Mouse (Mus musculus) cerebellum, postnatal 14 days (tissue): Measurements from ENCODE around the gene Ripor2.

ENCODE experiments used
- DNase-seq, 2 experiments: peaks; one replicate each; pipeline ENCODE4 v3.0.0; 2021; ENCODE audit warnings: mixed read lengths in 2 of 2

The Ripor2 gene

DNA sequence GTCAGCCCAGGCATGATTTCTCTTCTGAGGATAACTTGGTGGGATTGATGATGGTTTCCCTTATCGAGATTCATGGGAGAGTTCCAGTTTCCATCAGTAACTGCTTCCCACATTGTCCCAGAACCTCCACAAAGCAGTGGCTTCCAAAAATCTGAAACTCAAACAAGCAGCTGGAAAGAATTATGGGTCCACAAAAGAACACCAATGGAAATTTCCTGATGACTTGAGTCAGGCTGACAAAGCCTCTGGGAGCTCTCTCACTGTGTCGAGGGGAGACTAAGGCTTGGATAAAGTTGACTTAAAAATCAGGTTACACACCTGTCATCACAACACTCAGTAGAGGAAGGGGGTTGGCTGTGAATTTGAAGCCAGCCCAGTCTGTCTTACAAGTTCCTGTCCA, 67.1 kb downstream of the Ripor2 start:
- no peak for DNase-seq

DNA sequence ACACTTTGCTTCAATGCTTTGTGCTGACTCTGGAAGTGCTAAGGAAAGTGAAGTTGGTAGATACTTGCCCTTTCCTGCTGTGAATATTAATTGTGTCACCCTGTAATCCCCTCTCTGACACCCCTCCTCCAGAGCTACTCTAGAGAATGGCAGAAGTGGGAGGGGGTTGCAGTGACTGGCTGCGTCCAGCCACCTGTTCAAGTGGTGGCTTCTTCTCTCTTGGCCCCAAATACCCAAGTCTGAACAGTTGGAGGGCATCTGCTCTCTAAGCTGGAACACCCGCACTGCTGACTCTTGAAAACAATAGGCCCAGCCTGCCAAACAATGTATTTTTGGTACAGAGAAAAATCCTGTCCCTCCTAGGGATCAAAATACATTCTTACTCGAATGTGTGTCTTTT, 69.0 kb downstream of the Ripor2 start:
- DNase-seq: no peak

DNA sequence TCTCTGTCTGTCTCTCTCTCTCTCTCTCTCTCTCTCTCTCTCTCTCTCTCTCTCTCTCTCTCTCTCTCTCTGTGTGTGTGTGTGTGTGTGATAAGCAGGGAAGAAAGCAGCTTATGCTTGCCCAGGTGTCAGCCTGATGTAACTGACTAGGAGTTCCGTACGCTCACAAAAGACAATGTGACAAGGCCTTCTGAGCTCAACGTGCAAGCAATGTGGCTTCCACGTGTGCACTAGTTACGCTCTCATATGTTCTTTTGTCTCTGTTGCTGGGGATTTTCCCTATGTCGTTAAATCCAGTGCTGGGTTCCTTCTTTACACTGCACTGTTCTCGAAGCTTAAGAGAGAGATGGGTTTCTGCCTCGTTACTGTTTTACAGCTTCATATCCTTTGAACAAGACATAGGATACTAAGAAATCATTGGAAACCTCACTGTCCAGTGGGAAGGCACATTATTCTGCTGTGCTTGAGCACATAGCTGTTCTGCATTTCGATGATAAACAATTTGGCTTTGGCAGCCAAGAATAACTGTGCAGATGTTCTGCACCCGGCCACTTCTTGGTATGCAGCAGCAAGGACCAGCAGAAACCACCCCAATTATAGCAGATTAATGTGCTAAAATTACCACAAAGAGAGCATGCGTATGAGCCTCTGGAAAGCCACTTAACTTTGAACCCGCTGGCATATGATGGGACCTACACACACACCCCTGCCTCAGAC, 73.1 kb downstream of the Ripor2 start:
- DNase-seq: no peak

DNA sequence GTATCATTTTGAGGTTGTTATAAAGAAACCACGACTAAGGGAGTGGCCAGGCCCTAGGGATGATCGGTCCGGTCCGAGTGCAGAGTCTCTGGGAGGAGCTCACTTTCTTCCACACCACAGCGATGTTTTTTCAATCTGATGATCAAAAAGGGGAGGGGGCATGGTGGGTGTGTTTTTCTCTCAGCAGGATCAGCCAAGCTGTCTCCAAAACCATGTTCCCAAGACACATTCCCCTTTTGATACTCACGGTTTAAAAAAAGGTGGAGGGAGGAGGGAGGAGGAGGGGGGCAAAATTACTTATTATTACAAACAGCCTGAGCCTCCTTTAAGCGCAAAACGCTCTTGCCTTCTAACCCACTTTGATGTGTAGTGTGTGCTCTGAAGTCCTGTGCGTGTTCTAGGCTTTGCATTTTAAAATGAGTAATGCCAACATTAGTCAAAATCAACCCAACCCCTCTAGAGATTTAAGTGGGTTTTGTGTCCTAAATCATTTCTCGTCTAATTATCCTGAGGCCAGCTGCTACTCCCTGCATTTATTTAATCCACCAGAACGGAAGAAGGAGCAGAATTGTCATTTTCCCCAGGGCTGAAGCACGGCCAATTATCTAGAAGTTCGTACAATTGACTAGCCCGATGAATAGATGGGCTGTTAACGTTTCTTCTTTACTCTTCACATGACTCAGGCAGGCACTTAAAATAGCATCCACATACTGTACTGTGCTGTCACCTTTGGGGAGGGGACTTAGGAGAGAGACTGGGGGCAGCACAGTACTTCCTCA, 74.9 kb downstream of the Ripor2 start:
- no peak for DNase-seq

DNA sequence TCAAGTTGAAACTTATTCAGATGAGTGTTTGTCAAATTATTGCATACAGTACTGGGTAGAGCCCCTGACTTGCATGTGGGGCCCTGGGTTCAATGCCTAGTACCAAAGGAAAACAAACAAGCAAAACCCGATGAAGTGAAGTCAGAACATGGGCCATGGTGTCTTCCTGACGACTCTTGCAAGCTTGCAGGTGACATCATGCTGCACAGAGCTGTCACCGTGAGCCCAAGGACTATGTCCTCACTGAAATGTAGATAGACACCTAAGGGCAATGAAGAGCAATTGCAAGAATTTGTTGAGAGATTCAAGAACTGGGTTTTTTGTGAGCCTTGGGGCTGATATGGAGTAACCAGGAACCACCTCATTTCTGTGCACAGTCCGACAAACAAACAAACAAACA, 84.8 kb downstream of the Ripor2 start:
- no peak for DNase-seq

DNA sequence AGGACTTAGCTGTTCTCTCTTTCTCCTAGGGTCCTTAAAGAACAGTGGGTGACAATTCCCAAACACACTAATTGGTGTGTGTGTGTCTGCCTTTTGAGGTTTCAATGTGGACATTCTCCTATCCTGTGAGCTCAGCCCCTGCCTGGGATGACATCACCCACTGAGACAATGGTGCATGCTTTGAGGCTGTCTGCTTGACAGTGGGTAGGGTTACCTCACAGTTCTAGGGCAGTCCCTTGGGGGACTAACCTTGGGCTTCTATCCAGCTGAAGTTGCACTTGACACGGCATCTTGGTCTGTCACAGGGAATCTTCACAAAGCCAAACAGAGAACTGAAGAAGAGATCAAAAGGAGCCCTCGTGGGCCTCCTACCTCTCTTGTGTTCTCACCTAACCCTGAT, 86.6 kb downstream of the Ripor2 start:
- DNase-seq: no peak

DNA sequence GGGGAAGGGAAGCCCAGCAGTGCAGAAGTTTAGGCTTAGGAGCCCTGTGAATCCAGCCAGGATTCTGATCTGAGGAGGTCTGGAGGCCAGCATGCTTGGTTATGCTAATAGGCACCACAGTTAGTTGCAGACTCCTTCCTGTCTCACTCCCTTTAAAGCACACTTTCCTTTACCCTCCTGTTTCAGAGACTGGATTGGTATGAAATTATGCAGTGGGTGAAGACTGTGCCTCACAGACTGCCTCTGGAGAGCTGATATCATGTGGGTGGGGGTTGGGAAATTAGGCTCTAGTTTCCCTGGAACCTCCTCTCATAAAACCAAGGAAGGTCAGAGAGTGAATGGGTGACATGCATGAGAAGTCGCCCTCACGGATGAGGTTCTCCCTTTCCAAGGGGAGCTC, 88.7 kb downstream of the Ripor2 start:
- DNase-seq: no peak

DNA sequence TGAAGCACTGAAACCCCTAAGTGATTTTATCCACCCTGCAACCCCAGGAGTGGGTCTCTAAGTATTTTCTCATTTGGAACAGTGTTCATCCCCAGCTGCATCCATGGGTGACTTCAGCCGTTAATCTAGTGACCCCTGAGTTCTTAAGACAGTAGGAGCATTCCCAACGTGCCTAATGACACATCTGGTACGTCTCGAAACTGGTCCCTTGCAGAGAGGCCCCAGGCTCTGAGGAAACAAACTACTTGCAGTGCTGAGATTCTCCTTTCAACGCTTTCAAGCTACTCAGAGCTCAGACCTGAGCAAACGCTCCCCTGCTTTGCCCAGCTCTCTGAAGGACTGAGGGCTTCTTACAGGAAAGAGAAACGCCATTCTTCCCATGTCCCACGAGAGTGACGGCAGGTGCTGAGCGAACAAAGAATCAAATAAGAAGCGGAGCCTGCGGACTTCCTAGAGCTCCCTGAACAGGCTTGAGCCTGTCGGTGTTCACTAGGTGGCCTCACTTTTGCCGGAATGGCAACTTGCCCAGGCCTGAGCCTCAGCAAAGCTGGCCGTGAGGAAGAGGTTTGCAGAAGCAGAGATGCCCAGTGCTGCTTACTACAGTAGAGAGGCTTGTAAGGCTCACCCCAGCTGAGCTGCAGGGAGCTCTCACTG, 97.2 kb downstream of the Ripor2 start:
- DNase-seq: peak; percentile 42 to 60

DNA sequence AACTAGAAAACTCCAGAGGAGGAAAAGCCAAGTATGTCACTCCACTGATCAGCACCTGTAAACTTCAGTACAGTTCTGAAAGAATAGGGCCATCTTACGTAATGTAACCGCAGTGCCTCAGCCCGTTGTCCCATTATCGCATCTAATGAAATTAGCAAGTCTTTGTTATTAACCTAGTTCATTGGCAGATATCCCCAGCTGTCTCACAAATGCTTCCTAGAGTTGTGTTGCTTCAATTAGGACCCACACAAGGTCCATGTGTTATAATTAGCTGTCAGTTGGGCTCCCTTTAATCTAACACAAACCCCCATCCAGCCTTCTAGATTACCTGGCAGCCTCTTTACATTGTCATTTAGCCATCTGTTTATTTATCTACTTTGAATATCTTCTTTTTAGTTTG, 99.0 kb downstream of the Ripor2 start:
- no peak for DNase-seq

DNA sequence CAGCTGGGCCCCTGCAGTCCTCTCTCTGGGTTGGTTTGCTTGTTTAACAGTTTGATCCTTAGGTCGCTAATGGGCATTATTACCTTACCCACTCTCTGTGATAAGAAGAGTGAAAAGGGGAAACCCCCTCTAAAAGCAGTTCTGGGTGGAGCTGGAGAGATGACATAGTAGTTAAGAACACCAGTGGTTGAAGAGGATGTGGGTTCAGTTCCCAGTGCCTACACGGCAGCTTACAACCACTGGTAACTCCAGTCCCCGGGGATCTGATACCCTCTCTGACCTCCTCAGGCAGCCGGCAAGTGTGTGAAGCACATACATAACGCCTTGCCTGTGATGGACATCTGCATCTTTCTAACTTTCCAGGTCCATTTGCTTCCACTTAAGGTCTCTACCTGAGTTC, 100.4 kb downstream of the Ripor2 start:
- no peak for DNase-seq

DNA sequence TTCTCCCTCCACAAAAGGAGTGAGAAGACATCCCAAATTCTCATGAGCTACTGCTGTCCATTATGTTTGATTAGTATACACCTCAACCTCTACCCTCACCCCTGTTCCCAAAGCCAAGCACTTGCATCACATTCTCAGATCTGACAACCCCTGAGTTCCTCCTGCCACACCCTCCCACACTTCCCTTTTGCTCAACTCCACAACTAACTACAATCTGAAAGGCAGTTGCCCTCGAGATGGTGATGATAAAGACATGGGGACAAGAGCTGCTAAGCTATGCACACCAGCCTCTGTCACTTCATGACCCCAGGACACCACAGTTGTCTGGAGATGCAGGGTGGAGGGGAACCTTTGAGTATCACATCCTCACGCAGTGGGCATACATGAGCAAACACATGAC, 102.5 kb downstream of the Ripor2 start:
- DNase-seq: no peak

DNA sequence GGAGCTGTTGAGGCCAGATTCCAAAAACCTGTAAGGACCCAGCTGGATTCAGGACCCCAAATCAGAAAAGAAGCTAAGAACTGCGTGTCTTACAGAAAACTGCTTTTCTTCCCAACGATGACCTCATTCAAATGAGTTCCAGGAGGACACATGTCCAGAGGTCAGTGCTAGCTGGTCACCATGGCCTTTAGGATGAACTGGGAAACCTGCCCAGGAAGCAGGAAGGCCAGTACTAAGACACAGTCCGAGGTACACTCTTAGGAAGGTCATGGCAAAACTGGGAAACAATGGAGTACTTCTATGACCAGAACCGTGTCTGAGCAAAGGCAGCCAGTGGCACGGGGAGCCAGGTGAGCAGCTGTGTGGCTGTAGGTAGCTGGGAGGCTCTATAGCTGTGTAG, 103.9 kb downstream of the Ripor2 start:
- DNase-seq: no peak

DNA sequence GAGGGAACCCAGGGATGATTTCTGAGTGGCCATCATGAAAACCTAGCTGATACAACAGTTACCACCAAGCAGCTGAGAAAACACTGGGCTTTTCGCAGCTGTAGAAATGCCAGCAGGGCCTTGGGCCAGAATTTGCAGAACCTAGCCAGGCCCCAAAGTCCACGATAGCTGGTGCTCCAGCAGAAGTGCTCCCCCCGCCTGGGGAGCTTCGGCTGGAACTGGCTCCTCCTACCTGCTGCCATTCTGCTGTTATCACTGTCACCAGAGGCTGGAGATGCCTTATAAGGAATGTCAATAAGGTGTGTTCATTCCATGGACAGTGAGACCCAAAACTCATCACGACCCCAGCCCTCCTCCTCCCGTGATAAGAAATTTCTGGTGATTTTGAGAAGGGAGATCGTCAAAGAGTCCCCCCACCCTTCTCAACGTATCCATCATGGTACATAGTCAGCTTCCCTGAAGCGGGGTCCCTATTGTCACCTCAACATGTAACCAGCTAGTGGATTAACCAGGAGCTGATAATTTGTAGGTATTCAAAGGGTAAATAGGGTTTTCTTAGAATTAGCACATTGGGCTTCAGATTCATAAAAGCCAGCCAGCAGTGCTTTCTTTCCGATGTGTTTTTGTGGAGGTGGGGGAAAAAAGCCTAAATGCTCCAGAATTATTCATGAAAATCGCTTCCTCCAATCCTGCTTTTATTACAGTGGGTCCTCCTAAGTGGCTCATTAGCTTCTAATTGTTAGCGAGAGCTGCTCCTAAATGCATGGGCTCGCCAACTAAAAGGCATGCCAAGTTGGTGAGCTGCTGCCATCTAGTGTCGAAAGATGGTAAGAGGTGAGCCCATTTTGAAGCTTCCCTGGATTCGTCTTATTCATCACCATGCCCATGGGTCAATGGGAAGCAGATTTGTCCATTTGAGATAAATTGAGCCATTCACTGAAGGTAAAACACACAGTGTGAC, 105.0 kb downstream of the Ripor2 start:
- DNase-seq: peak; percentile 90 to 91

DNA sequence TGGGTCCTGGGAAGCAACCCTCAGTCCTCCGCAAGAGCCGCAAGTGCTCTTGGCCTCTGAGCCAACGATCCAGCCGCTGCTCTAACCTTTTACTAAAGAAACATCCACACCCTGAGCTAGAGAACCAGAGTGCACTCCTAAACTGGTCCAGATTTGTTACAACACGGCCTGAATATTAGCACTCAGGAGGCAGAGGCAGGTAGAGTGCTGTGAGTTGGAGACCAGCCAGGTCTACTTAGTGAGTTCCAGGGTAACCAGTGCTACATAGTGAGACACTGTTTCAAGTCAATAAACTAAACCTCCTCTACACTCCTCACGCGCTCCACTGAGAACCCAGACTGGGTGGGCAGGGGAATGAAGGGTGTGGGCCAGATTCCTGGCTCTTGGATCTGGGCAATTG, 111.3 kb downstream of the Ripor2 start:
- DNase-seq: no peak

DNA sequence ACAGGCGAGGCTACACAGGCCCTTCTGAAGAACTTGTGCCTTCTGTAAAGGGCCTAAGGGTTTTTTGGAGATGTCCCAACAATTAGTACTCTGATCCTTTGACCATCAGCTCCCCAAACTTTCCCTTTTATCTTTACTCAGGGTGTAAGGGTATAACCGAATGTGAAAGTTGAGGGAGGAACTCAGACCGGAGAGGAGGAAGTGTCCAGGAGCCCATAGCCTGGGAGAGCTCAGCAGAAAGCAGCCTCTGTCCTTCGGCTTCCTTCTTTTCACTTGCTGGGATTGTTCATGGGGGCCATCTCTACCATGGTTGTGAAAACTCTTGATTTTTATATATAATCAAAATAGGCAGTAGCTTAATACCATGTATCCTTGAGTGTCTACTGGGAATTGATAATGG, 116.8 kb downstream of the Ripor2 start:
- DNase-seq: no peak

DNA sequence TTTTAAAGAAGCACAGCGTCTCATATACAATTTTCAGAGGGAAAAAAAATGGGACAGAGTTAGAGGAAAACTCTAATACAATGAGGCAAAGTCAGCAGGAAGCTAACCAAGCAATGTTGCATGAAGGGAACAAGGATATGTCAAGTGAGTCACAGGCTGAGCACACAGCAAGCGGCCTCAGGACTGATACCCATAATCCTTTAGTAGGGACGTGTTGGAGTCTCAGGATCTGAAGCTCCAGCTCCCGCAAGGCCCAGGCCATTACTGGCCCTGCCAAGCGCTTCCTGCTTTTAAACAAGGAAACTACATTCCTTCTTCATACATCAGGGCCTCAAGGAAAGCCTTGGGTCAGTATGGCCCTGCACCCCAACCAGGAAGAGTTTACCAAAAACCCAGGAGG, 120.1 kb downstream of the Ripor2 start:
- no peak for DNase-seq

DNA sequence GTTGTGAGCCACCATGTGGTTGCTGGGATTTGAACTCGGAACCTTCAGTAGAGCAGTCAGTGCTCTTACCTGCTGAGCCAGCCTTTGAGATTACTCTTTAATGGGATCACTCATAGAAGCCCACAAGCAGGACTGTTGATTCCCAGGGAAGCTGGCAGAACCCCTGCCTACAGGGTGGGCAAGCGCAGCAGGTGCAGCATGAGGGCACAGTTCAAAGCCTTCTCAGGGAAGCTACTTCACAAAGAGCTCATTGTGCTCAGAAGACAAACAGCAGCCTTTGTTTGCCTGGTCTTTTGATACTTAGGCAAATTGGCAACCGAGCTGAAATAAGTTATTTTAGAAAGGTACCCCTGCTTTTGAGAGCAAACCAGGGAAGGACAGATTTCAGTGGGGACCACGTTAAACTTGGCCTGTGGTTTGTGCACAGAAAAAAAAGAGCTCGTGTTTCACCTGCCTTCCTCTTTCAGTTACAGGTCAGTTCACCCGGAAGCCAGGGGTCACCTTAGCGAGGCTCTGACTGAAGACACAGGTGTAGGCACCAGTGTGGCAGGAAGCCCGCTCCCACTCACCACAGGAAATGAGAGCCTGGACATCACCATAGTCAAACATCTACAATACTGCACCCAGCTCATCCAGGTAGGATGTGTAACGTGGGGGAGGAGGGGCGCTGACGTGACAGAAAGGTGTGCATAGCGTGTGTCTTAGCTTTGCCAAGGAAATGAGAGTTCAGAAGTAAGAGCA, 127.8 kb downstream of the Ripor2 start:
- DNase-seq: no peak

DNA sequence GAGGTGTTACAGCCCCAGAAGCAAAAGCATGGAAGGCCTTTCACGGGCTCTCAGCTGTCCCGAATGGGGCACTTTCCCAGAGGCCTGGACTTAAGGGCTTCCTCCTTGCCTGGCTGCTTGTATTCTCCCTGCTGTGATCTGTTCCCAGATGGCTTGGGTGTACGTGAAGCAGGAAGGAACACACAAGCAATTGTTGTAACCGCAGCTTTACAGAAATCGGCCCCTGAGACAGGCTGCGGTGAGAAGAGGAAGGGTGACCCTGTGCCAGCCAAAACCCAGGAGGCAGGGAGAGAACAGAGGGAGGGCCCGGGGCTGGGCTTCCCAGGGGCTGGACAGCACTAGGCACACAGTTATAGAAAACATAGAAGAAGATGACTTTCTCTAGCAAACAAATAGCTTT, 129.0 kb downstream of the Ripor2 start:
- DNase-seq: no peak

DNA sequence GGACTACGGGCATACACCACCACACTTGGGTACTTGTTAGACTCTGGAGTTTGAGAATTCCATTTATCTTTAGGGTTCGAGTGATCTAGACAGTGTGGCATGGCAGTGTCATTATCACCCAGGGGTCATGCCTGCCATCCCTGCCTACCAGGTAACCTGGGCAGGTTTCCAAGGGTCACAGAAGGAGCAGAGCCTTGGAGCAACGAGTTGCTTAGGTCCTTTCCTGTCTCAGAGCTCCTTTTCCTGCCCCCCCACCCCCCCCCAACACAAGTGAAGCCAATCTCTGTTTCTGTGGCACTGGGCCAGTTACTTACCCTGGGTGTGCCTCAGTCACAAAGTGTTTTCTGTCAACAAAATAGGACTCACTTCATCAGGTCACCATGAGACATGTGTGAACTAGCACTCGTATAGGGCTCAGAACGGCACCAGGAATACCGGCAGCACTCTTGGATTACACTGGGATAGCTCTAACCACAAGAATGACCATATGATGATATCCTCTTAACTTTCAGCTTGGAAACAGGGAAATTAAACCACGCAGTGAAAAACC, 130.7 kb downstream of the Ripor2 start:
- DNase-seq: no peak

DNA sequence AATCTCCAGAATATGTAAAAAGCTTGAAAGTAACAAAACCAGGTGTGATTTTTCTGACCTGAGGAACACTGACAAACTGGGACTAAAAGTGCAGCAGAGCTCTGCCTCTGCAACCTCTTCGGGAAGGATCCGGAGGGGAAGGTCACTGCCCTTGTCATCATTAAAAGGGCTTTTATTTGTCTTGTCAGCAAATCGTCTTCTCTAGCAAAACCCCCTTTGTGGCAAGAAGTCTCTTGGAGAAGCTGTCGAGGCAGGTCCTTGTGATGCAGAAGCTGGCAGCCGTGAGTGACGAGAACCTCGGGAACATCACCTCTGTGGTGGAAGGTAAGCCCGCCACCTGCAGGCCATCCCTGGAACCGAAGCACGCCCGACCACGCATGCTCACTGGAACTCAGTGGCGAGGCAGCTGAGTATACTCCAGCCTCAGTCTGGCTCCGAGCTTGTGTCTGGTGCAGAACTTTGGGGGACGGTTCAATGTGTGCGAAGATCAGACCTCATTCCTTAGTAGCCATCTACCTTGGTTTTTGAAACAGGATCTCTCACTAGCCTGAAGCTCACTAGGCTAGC, 131.5 kb downstream of the Ripor2 start:
- DNase-seq: peak; percentile 95 to 96

DNA sequence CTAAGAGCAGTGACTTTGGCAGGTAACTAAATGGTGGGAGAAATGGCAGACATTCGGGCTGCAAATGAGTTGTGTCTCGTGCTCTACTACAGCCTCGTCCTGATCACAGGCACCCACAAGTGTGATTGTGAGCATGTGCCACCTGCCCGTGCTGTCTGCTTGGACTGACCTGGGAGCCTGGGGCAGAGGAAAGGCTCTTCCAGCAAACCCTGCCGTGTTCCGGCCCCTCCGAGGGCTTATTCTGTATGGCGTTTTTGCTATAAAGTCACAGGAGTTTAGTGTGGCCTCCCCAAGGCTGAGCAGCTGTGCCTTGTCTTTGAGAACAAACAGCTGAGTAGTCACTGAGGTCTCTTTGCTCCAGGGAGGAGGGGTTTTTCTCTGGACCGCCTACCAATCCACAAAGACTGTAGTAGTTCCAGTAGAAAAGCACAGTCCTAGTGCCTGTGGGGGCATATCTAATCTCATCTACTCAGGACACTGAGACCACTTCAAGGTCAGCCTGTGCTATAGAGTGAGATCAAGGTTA, 132.4 kb downstream of the Ripor2 start:
- DNase-seq: no peak
